Mouse (Mus musculus) 3T3-L1 (cell line): ENCODE results near the gene Serpinb2.

Experiments used
- DNase-seq: peaks from one replicate; pipeline ENCODE4 v3.0.0-alpha.2; 2015; ENCODE audit warnings: low read depth, low spot score

Serpinb2 gene

DNA sequence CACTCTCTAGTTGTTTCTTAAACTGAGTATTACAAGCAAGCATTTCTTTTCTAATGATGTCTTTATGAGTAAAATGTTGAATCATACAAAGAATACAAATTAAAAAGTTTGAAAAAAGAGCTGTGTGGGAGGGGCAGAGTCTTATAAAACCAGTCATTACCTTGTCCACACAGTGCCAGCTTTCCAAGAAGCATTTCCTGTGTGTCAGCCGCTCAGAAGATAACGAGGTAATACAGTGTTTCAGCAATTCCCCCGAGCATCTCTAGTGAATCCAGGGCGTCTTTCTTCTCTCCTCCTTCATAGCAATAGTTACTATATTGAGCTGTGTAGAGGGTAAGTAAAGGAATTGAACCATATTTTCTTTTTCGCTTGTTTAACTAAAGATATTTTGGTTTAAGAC is at the start of gene Serpinb2:
Gene Serpinb2, plus strand, starts transcription at position 172 of the 400 bp plus-strand sequence.
- peak; percentile 59 for DNase-seq

DNA sequence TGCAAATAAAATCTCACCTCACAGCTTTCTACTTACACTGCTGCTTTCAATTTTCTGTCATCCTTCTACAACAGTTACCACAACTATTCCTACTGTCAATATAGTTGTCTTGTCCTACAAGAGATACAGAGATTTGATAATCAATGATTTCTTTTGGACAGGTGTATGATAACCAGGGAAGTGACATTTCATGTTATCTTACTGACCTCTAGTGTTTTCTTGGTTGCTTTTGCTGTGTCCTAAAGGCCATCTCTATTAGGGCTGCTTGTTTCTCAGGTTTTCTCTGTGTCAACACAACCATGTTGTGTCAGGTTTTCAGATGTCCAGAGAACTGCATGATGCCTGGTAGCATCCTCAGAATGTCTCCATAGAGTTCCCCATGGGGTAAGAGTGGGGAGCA is 31.3 kb upstream of the Serpinb2 start:
- no peak for DNase-seq

DNA sequence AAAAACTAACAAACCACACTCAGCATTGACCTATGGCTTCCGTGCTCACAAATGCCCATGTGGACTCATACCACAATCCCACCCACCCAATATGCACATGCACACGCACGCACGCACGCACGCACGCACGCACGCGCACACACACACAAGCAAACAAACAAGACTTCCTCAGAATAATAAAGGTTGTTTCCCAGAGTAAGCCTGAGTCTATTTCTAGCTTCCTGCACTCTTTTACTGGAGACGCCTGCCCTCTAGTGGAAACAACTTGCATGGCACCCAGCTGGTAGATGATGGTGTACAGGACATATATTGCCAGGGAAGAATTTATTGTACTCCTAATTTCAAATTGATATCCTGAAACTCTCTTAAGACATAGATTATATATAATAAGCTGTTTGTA is 29.8 kb upstream of the Serpinb2 start:
- DNase-seq: peak; percentile 89

DNA sequence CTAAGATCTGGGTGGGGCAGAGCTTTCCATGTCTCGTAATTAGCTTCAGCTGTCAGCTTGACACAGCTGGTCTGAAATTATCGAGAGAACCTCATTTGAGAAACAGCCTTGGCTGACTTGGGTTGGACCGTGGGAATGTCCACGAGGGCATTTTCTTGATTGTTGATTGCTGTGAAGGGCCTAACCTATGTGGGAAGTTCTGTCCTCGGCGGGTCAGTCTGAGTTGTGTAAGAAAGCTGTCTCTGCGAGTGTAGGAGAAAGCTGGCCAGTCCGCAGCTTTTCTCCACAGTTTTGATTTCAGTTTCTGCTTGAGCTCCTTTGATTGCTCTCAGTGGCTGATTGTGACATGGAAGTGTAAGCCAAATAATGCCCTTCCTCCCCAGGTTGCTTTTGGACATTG is 21.6 kb upstream of the Serpinb2 start:
- DNase-seq: no peak

DNA sequence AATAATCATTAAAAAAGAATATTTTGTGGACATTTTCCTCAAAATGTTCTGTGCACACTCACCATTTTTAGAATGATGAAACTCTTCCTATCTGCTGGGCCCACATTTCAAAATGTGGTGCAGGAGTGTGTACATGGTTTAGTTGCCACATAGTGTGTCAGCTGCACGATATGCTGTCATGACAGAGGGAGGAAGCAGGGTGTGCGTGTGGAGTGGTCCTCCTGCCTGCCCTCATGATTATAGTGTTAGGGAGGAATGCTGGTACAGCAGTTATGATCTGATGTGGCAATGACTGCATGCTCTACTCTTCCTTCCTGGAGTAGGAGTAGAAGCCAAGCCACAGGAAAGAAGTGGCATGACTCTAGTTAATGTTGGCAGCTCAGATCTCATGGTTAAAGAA is 14.4 kb upstream of the Serpinb2 start:
- DNase-seq: no peak

DNA sequence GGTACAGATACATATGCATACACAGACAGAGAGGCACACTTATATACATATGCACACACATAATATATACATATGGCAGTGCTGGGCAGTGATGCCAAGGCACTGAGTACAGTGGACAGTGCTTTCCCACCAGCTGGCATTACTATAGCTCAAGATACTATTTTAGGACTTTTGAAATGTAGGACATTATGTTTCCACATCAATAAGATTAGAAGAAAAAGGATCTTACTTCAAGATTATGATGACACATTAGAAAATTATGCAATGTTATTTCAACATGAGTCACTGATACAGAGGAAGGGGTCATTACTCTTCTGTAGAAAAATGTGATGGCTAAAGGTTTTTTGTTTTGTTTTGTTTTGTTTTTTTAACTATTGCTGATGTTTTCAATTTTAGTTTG is 9.2 kb upstream of the Serpinb2 start:
- peak; percentile 69 for DNase-seq

DNA sequence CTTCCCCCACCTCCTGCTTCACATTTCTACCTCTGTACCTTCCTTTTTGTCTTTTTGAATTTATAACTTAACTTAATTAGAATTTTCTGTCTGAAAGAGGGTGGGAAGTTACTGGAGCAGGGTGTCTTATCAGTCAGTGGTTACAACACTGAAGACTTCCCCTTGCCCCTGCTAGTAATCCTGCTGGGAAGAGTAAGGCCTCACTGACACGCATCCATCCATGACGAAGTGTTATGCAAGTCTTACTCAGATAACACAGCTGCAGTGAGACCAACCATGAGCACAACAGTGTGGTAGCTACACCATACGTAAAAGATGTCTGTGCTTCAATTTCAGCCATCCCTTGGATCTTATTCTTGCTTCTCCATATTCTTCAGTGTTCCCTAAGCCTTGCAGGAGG is 7.9 kb upstream of the Serpinb2 start:
- no peak for DNase-seq

DNA sequence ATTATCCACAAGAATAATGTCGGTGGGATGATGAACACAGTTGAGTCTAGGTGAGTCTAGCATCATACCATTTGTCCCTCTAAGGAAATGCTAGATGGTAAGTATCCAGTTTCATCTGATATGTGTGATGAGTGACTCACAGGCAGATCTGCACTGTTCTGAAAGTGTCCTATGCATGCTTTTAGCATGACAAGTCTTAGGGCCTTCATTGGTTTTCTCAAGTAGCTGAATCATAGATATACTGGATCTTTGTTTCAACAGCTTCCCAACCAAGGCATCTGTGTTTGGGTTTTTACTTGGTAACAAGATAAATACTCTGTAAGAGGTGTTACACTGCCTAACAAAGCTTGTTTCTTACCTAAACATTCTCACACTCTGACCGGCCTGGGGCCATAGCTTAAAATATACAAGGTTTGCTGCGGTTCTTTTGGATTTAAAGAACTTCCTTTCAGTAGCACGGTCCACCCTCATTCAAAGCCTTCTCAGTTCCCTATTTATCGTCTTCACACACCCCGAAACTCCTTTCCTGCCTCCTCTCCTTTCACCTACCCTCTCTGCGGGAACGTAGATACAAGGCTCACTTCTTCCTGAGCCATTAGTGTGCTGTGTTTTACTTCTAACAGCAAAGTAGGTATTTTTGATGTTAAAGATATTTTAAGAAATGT is 5.2 kb upstream of the Serpinb2 start:
- DNase-seq: peak; percentile 83

DNA sequence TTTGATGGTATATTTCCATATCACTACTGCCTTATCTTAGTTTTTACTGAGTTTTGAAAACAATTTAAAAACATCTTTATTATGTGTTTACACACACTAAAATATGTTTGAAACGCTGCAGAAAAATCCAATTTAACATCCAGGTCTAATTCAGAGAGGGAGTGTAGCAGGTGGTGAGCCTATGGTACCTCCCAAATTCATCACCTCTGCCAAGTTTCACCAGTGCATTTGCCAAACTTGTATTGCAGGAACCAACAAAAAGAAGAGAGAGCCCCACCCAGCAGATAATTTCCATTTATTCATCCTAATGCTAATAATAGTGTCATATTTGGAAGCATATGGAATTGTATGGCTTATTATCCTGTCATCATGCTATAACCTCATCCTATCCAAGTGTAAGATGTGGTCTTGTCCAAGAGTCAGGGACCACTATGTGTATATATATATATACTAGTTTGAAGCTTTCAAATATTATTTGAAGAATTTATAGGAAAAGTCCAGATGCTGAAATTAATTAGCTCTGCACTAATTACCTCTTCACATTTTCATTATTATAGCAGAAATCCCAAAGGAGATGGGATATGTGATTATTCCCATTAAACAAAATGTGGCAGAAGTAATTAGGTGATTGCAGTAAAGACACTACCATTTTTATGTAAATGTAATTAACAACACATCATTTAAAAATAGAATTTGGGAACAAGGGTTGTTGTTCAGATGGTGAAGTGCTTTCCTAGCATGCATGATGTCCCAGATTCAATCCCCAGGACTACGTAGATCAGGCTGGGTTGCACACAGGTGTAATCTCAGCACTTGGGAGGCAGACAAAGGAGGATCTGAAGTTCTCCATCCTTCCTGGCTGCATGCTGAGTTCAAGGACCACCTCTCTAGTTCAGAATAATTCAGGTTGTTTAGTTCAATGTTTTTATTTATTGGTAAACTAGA is 1.2 kb downstream of the Serpinb2 start:
- no peak for DNase-seq

DNA sequence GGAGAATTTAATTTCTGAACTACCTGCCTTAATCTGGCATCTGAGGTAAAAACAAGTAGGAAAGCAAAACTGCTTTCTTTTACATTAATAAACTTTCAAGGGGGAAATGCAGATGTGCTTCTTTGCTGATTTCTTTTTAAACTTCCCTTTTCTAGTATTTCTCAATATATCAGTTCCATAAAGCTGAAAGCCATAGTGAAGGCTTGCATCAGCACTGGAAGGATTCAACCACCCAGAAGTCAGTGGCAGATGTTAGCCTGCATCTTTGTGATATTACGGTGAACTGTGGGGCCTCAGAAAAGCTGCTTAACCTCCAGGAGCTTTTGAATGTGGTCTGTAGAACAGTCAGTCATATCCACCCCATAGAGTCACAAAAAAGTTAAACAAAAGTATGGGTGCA is 2.3 kb downstream of the Serpinb2 start:
- no peak for DNase-seq

DNA sequence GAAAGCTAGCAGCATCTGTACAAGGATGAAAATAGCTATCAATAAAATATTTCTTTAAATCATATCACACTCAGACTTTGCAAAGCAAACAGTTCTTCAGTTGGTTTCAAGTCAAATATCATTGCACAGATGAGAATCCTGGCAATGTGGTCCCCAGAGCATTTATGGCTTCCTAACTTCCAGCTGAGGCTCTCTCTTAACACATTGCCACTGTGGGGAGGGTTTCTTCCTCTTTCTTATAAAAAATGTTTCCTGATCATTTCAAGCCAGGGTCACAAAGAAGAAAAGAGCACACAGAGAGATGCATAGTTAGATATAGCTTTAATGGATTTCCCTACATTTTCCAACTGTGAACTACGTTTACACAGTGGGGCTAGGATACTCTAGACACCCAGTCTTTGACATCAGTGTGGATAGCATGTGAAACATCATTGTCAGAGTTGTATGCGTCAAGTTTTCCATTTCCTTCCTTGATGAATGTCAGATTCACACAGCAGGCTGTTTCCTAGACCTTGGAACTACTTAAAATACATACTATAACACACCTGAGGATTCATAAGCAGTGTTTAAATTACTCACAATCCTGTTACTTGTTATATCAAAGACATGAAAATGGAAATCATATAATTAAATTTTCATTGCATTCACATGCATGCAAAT is 4.7 kb downstream of the Serpinb2 start:
- DNase-seq: no peak

DNA sequence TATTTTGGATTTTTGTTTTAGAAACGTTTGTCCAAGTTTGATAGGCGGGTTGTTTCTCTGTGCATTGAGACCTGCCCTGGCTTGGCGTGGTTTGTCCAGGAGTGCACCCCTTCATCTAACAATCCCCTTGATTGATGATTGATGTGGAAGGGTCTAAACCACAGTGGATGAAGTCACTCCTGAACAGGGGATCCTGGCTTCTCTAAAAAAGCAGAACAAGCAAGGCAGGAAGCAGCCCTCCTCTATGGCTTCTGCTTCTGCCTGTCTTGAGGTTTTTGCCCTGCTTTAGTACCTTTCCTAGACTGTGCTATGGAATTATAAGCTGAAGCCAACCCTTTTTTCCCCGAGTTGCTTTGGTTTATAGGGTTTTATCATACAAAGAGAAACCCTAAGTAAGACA is 14.4 kb downstream of the Serpinb2 start:
- DNase-seq: no peak

DNA sequence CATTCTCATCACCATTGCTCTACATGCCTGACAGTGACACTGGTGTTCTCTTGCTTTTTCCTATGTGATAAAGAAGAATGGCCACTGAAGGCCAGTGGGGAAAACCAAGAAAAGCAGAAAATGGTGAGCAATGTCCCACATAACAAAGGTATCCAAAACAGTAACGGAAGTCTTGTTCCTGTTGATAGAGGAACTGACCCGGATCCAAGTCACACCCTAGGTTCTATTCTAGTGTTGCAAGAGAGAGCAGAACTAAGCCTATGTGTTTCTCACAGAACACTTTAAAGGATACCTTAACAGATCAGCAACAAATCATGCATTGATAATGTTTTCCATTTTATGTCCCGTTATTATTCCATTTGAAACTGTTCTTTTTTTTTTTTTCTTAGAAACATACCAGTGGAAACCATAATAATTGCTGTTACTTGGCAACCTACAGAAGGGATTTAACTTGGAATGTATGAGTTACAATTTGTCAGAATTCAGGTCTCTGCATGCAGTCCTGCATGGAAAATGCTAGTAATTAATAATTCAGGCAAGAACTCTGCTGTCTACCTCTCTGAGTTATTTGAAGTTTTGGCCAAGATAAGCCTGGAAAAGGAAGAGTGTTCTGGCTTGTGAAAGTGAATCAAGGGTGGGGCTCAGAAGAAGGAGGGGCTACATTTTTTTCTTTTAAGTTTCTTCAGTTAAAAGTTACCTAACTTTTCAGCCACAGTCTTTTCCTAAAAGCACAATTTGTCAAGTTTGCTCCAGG is 17.3 kb downstream of the Serpinb2 start:
- DNase-seq: no peak

DNA sequence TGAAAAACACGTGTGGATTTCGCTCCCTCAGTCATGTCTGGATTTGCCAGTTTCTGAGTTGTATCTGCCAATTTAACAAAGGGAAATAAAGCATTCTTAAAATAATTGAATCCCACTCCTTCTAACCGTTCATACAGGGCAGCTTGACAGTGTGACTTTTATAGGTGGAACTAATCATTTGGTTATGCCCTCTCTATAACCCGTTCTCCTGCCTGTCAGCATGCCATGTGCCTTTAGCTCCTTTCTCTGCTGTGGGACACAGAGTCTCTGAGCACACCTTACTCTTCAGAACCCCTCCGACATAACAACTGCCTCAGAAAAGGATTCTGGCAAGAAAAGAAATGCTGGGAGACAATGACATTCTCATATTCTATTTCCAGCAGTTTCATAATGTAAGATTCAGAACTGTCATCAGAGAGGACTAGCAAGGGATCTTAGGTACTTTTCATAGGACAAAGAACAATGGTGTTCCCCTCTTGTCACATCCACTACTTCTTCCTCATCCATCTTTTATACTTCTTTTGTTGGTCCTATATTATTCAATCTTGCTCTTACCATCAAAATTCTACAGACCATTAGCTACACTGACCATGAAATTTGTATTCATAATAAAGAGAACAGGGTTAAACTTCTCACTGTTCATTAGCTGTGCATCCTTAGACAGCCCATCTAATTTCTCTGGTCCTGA is 18.3 kb downstream of the Serpinb2 start:
- no peak for DNase-seq

DNA sequence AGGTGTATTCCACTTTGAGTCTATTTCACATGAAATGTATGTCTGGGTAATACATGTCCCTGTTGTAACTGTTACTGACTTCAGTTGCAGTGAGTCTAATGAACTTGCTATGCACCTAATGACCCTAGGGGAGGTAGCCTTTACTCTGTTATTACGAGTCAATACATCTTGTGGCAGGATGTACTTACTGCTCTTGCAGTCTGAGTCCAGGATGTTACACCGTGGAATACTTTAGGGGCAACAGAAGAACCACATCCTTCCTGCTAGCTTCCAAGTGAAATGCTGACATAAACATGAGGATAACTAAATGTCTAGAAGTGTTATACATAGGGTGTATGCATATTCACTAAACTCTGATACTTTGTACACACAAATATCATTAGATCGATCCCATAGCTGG is 22.5 kb downstream of the Serpinb2 start:
- no peak for DNase-seq

DNA sequence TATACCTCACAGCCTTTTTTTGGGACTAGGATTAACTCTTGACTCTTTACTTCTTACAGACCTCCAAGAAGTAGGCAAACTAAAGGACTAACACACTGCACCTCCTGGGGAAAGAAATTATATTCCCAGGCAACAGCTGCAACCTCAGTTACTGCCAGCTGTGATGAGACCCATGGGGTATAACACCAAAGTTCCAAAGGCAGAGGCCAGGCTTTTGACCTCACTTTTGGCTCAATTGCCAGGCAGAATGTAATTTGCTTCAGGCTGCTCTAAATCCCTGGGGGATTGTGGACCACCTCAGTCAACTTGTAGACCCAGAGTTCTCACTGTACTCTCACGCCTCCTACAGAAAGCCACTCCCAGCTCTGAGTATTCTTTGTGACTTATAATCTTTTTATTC is 26.2 kb downstream of the Serpinb2 start:
- no peak for DNase-seq

DNA sequence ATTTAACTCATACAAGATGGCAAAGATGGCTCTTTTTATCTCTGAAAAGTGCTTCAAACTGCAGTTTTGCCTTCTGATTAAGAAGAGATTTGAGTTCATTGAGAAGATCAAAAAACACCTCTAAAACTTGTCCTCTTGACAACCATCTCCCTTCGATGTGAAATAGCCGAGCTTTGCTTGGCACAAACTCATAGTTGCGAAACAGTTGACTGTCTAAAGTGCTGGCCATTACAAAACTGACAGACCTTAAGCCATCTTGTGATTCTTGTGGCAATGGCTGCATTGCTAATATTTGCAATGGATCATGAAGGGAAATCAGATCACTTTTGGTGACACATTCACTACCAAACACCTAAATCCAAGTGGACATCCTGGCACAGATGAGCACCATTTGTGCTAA is 48.3 kb downstream of the Serpinb2 start:
- no peak for DNase-seq

DNA sequence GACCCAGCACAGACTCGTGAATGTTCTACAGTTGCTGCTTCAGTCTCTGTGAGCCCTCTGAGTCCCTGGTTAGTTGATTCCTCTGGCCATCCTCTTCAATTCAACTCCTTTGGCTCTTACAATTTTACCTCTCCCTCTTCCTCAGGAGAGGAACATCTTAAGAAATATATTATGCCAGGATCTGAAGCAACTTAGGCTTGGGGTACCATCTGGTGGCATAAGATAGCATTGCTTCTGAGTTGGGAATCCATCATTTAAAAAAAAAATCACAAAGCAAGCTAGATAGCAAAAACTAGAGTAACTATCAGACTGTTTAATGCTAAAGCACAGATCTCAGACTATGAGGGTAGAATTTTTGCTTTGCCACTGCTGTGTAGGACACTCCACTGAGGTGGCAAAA is 50.9 kb downstream of the Serpinb2 start:
- peak; percentile 64 for DNase-seq

DNA sequence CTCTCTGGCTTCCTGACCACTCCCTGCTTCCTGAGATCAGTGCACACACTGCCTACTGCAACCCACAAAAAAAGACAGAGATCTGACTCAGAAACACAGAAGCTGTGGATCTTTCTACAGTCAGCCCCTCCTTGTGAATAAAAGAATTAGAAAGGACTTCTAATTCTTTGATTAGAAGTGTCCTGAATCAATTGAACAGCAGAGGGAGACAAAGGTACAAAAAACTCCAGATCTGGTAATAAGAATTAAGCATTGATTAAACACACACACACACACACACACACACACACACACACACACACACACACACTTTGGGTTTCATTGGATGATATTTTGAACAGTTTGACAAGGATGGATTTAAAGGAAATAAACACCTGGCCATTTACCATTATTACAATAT is 54.4 kb downstream of the Serpinb2 start:
- DNase-seq: peak; percentile 54

DNA sequence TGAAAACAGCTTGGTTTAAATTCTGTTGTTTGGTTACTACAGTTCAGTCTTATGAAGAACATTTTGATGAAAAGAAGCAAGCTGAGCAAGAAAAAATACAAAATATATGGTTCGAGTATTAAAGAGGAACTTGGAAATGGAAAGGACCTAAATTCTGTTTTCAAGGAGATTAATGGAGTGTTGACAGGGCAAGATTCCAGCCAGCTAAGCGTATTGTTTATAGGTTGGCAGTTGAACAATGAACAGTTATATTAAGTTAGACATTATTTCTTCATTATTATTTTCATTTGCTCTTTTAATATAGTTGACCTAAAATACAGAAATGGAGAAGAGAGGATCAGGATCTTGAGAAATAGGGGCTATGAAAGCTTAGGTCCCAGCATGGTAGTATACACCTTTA is 64.9 kb downstream of the Serpinb2 start:
- peak; percentile 31 for DNase-seq

DNA sequence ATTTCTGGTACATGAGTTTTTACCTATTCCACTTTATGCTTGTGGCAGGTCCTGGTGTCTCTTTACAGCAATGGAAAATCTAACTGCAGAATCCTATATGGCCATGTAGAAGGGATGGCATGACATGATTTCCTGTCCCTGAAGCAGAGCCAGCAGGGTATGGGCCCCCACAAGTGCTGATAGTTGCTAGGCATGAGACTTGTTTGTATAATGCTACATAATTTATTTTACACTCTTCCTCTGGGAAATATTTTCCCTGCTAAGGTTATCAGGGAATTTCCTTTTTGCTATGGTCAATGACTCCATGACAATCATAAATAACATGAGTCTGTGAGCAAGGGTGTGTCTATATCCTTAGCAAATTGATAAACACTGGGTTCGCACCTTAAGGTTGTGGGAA is 66.3 kb downstream of the Serpinb2 start:
- DNase-seq: no peak
